7 mouse cellular contexts compared by ENCODE assay signal in the genomic region with DNA sequence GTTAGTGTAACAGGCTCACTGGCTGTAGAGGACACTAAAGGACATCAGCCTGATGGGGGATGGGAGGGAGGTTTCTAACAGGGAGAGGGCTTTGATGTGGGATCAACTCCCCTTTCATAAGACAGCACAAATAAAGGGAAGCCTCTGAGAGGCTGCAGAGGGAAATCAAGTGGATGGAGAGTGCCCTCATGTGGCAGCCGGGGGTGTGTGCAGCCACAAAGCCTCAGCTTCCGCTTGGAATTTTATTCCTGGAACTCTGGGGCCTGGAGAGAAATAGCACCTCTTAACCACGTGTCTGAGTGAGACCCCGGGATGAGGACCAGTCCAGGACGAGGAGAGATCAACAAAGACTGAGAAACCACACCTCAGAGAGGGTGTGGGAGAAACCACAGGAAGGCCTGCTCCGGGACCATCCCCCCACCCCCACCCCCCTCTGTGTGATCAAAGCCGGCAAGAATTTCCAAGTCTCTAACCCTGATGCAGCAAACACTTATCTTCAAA. TPM values are rescaled to one million over a fixed set of nuclear protein-coding genes. Genes with fewer than 3 reads are reported as not detected.
A peak's percentile ranks its signal among the peaks of the same experiment; 100 is the strongest.
DNase-seq lines count a peak whose midpoint lies in the region; ATAC-seq lines count a peak whose summit lies in the region.

No protein-coding gene starts in this region.

- no peak overlapping the region for H3K9ac ChIP-seq in intestine, embryonic 14.5 days (ENCODE audit: low read length)

- no peaks in the 10 kb centered on the region for H3K9me3 ChIP-seq in intestine, embryonic 14.5 days (ENCODE audit: control insufficient read depth, low read length)

- intact Hi-C loops in left cerebral cortex, postnatal 14 days (cut with DNase I) = no loop called here

- no peaks in the 10 kb centered on the region for H3K27me3 ChIP-seq in intestine, embryonic 14.5 days (replicated peaks; ENCODE audit: control insufficient read depth, insufficient read depth, low read length)

- no peak overlapping the region; the same call in 1 of the 2 replicates for H3K4me2 ChIP-seq in intestine, embryonic 14.5 days (ENCODE audit: low read length)

- H3K27ac ChIP-seq in intestine, embryonic 14.5 days (ENCODE audit: low read depth) = no peak overlapping the region

- H3K36me3 ChIP-seq in intestine, embryonic 14.5 days (ENCODE audit: control insufficient read depth, insufficient read depth, low read length) = no peaks in the 10 kb centered on the region

- H3K4me1 ChIP-seq in intestine, embryonic 14.5 days (replicated peaks; ENCODE audit: control insufficient read depth, insufficient read depth, low read length) = peaks cover 9% of the 10 kb centered on the region; the same call in 1 of the 2 replicates

- ATAC-seq in intestine, embryonic 14.5 days (replicated peaks; ENCODE audit: low FRiP score, low TSS enrichment, low read depth) = peak; percentile 63
- ATAC-seq in megakaryocyte-erythroid progenitor cell, adult 5-6 weeks (replicated peaks; ENCODE audit: low FRiP score, low TSS enrichment, poor library complexity, severe bottlenecking) = peak; percentile 37

- peak; percentile 84 for DNase-seq in adrenal gland, postnatal 10 days
- DNase-seq in embryo, embryonic 10.5 days (ENCODE audit: low spot score) = peak; percentile 92
- peak; percentile 44 for DNase-seq in gastrocnemius, postnatal 25 days
- peak; percentile 95 for DNase-seq in intestine, embryonic 14.5 days (ENCODE audit: low spot score)
- peak; percentile 75 to 78 for DNase-seq in left cerebral cortex, postnatal 14 days (ENCODE audit: low spot score in 2 of 2)
- DNase-seq in skeletal muscle tissue, adult 2 months (ENCODE audit: low read depth, low spot score) = peak; percentile 28

- no peak overlapping the region for H3K4me3 ChIP-seq in intestine, embryonic 14.5 days (ENCODE audit: low read depth, low read length)

- WGBS in intestine, embryonic 14.5 days = under 1% methylated on average over 7 of the region's 7 CpGs

RNA-seq across cellular contexts. Expression of a gene that starts 27.2 kb away (rescaled TPM):
- total RNA-seq in adrenal gland, postnatal 10 days (2021) = under 1 TPM; 0.45 to 0.97 TPM
- total RNA-seq in gastrocnemius, postnatal 25 days (2021) = under 1 TPM; 0.29 to 0.41 TPM
- 0.08 and 0.17 TPM in 2 replicates for polyA plus RNA-seq in intestine, embryonic 14.5 days (2014; fragmentation: Nextera tagmentation; extraction: Ambion mirVana)
- total RNA-seq in left cerebral cortex, postnatal 14 days (2021) = 10 to 100 TPM; 80.3 to 83.2 TPM
- total RNA-seq in megakaryocyte-erythroid progenitor cell, adult 5-6 weeks (2014; fragmentation: Nextera tagmentation) = not detected in 2 replicates
- total RNA-seq in megakaryocyte-erythroid progenitor cell, adult 5-6 weeks (2017) = not detected in 2 replicates

RNA-seq across cellular contexts. Expression of a gene that starts 39.4 kb away (rescaled TPM):
- 1 to 10 TPM; 1.1 TPM for total RNA-seq in adrenal gland, postnatal 10 days (2021)
- total RNA-seq in gastrocnemius, postnatal 25 days (2021) = under 1 TPM; 0.05 to 0.08 TPM
- 3.9 and 4.7 TPM in 2 replicates for polyA plus RNA-seq in intestine, embryonic 14.5 days (2014; fragmentation: Nextera tagmentation; extraction: Ambion mirVana)
- total RNA-seq in left cerebral cortex, postnatal 14 days (2021) = 1 to 10 TPM; 1.5 to 2.2 TPM
- total RNA-seq in megakaryocyte-erythroid progenitor cell, adult 5-6 weeks (2014; fragmentation: Nextera tagmentation) = not detected in 2 replicates
- not detected in 2 replicates for total RNA-seq in megakaryocyte-erythroid progenitor cell, adult 5-6 weeks (2017)

Comparison
In these comparisons a context has a peak if more than half of its experiments do, and no peak if none do; other contexts are left out.
1. DNase-seq: peak in every context shown above with its lines; median percentile 95 in intestine, embryonic 14.5 days; 92 in embryo, embryonic 10.5 days; 84 in adrenal gland, postnatal 10 days; 76 in left cerebral cortex, postnatal 14 days; 44 in gastrocnemius, postnatal 25 days; 28 in skeletal muscle tissue, adult 2 months.
2. RNA of a gene that starts 27.2 kb away (total RNA-seq): 80.3 to 83.2 TPM in left cerebral cortex, postnatal 14 days; 0.45 to 0.97 TPM in adrenal gland, postnatal 10 days, 0.29 to 0.41 TPM in gastrocnemius, postnatal 25 days and not detected in megakaryocyte-erythroid progenitor cell, adult 5-6 weeks; every median in the first group is over 10 times any median in the second.